Mouse (Mus musculus) forebrain, postnatal 0 days (tissue): ENCODE measurements at regions not wholly inside any gene's neighbourhood (a gene's known extent, or its start where the extent isn't known, plus 50 kb on each side); places are given as distances from the start of the nearest gene placed in this dataset.

ENCODE experiments used
- ATAC-seq: fragments of 200-750 bp; cut with Nextera tagmentation; 2 replicates; pipeline ENCODE4 v1.8.0; 2017; ENCODE audit warnings: mild to moderate bottlenecking, moderate library complexity
- DNase-seq: peaks from one replicate; pipeline ENCODE4 v3.0.0-alpha.2; 2015
- H3K27ac ChIP-seq: fragments of 300-500 bp; sonication (generic); 2 replicates; pipeline ENCODE4 v1.5.1; 2014; ENCODE audit warnings: low read depth, mild to moderate bottlenecking, antibody characterized with exemption, low read length, moderate library complexity, mixed read lengths
- H3K27me3 ChIP-seq: fragments of 300-500 bp; sonication (generic); 2 replicates; pipeline ENCODE4 v1.6.1; 2014; ENCODE audit warnings: mild to moderate bottlenecking, low read length, mixed read lengths; ENCODE audit not compliant: insufficient read depth
- H3K36me3 ChIP-seq: fragments of 300-500 bp; sonication (generic); 2 replicates; pipeline ENCODE4 v1.6.1; 2014; ENCODE audit warnings: mild to moderate bottlenecking, moderate library complexity; ENCODE audit not compliant: insufficient read depth
- H3K4me1 ChIP-seq: fragments of 300-500 bp; sonication (generic); 2 replicates; pipeline ENCODE4 v1.6.1; 2014; ENCODE audit warnings: antibody characterized with exemption; ENCODE audit not compliant: insufficient read depth
- H3K4me2 ChIP-seq: fragments of 300-500 bp; sonication (generic); 2 replicates; pipeline ENCODE4 v1.6.1; 2014; ENCODE audit warnings: low read depth, mild to moderate bottlenecking, moderate library complexity
- H3K4me3 ChIP-seq: fragments of 300-500 bp; sonication (generic); 2 replicates; pipeline ENCODE4 v1.5.1; 2014; ENCODE audit warnings: low read depth, low read length, mixed read lengths
- H3K9ac ChIP-seq: fragments of 300-500 bp; sonication (generic); 2 replicates; pipeline ENCODE4 v1.6.1; 2014; ENCODE audit warnings: mild to moderate bottlenecking
- H3K9me3 ChIP-seq: fragments of 300-500 bp; sonication (generic); 2 replicates; pipeline ENCODE4 v1.6.1; 2016; ENCODE audit warnings: low read length
- CTCF ChIP-seq: sonication (generic); IDR thresholded peaks from 2 replicates; pipeline ENCODE4 v1.5.1; 2016; ENCODE audit warnings: antibody characterized with exemption, control low read depth, low read depth
- whole genome bisulfite sequencing: fragments of 180-500 bp; shearing (Covaris S2); extraction: QIAGEN DNeasy Blood & Tissue Kit; methylation state at CpG from one replicate; pipeline ENCODE4 v1.1.7; 2014; 5-methylcytosine and 5-hydroxymethylcytosine counted together

DNA sequence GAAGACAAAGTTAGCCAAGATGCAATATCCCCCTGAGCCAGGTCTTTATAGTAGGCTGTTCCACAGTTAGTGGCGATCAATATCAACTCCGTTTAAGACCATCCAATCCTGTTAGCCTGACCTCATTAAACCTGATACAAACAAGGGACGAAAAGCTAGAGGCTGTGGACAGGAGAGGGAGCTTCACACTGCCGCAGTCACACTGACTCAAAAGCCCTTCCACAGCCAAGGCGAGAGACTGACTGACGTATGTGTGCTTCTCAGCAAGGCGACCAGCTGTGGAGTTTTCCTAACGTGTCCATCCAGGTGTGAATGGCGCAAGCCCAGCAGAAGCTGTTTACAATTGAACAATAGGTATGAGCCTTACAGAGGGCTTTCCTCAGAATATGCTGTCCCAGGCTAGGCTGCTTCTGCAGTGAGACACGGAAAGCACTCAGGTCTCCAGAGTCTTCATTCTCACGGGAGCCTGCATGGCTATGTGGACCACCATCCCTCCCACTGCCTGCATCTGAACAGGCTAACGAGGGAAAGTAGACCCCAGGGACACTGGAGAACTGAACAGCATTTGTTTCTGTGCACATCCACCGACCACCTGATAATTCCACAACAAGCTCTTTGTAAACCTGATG, 224.7 kb upstream of the Pgrmc2 start:
- Histone ChIP-seq H3K27ac (no peak overlapping the region), H3K36me3 (no peaks in the 10 kb centered on the region), H3K27me3 (no peaks in the 10 kb centered on the region), H3K4me1 (no peaks in the 10 kb centered on the region), H3K9me3 (no peaks in the 10 kb centered on the region), H3K4me3 (no peak overlapping the region), H3K4me2 (no peak overlapping the region), H3K9ac (no peak overlapping the region)
- peak; percentile 27; the same call in 1 of the 2 replicates for ATAC-seq
- DNase-seq = no peak
- WGBS = 65% methylated on average over 13 of the region's 13 CpGs
- no peak for TF ChIP-seq CTCF

- Histone ChIP-seq H3K27me3 (no peaks in the 10 kb centered on the region), H3K9ac (no peak overlapping the region), H3K4me2 (no peak overlapping the region), H3K4me3 (no peak overlapping the region), H3K36me3 (no peaks in the 10 kb centered on the region), H3K9me3 (no peaks in the 10 kb centered on the region), H3K4me1 (no peaks in the 10 kb centered on the region), H3K27ac (no peak overlapping the region)
- DNase-seq = no peak
- 82% methylated on average over 3 of the region's 3 CpGs for WGBS
- ATAC-seq = no peak
- no peak for TF ChIP-seq CTCF
Measured at GRCm38 (mm10) chr3:41302805-41303204, 220.0 kb upstream of the Pgrmc2 start.

DNA sequence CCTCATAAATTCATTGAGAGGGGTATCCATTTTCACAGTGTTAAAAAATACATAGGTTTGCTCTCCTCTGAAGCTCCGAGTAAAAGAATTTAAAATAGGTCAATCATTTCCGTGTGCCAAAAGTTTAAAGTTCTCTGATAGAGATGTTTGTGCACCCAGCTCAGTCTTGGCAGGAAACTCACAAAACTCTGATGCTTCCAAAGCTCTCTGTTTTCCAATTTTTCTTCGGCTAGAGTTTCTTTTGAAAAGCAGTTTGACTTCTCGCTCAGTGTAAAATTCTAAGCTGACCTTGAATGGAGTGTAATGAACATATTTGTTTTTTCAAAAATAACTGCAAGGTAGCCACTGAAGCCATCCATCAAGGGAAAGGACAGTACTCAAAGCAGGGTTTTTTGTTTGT, 215.9 kb upstream of the Pgrmc2 start:
- no peak for TF ChIP-seq CTCF
- Histone ChIP-seq H3K9me3 (no peaks in the 10 kb centered on the region), H3K4me1 (no peaks in the 10 kb centered on the region; the same call in 1 of the 2 replicates), H3K4me3 (no peak overlapping the region), H3K4me2 (no peak overlapping the region), H3K27ac (no peak overlapping the region), H3K36me3 (no peaks in the 10 kb centered on the region), H3K9ac (no peak overlapping the region), H3K27me3 (no peaks in the 10 kb centered on the region)
- DNase-seq (no peak), ATAC-seq (no peak)
- 75% methylated on average over 4 of the region's 4 CpGs for WGBS

- no peak overlapping the region for H3K4me3 ChIP-seq
- no peaks in the 10 kb centered on the region for H3K36me3 ChIP-seq
- no peak overlapping the region for H3K27ac ChIP-seq
- no peak for DNase-seq
- TF ChIP-seq CTCF = no peak
- no peaks in the 10 kb centered on the region for H3K9me3 ChIP-seq
- no peaks in the 10 kb centered on the region; the same call in 1 of the 2 replicates for H3K4me1 ChIP-seq
- 78% methylated on average over 11 of the region's 11 CpGs for WGBS
- H3K27me3 ChIP-seq = no peaks in the 10 kb centered on the region
- ATAC-seq = peak; percentile 63
- no peak overlapping the region for H3K4me2 ChIP-seq
- no peak overlapping the region for H3K9ac ChIP-seq
Measured at GRCm38 (mm10) chr3:41296152-41296809, 213.4 kb upstream of the Pgrmc2 start.

DNA sequence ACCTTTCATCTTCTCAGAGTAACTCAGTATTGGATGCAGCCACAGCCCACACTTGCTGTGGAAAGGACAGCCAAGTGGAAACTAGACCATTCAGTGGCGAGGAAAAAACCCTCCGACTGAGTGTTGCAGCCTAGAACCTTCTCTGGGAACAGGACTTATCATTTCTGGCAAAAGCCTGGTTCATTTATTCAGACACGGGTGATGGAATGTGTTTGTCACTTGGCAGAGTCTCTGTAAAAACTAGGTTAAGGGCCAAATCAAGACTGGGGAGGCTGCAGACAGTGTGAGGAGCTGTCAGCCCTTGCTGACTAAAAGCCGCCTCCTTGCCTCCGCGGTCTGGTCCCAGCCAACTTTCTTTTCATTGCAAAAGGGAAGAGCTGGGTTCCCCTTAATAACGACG, 212.3 kb upstream of the Pgrmc2 start:
- no peaks in the 10 kb centered on the region for H3K36me3 ChIP-seq
- H3K4me3 ChIP-seq = no peak overlapping the region
- no peaks in the 10 kb centered on the region for H3K9me3 ChIP-seq
- DNase-seq (no peak), ATAC-seq (peak; percentile 57; the same call in 1 of the 2 replicates)
- WGBS = 39% methylated on average over 8 of the region's 8 CpGs
- no peak for TF ChIP-seq CTCF
- no peaks in the 10 kb centered on the region; the same call in 1 of the 2 replicates for H3K4me1 ChIP-seq
- H3K27ac ChIP-seq = no peak overlapping the region
- no peak overlapping the region for H3K9ac ChIP-seq
- H3K27me3 ChIP-seq = no peaks in the 10 kb centered on the region
- no peak overlapping the region for H3K4me2 ChIP-seq

- no peak for TF ChIP-seq CTCF
- ATAC-seq (no peak), DNase-seq (no peak)
- Histone ChIP-seq H3K27me3 (no peaks in the 10 kb centered on the region), H3K36me3 (no peaks in the 10 kb centered on the region), H3K4me3 (no peak overlapping the region), H3K4me2 (no peak overlapping the region), H3K4me1 (no peaks in the 10 kb centered on the region; the same call in 1 of the 2 replicates), H3K9me3 (no peaks in the 10 kb centered on the region), H3K27ac (no peak overlapping the region), H3K9ac (no peak overlapping the region)
- WGBS = 86% methylated on average over 11 of the region's 11 CpGs
Measured at GRCm38 (mm10) chr3:41290535-41291307, 207.9 kb upstream of the Pgrmc2 start.

DNA sequence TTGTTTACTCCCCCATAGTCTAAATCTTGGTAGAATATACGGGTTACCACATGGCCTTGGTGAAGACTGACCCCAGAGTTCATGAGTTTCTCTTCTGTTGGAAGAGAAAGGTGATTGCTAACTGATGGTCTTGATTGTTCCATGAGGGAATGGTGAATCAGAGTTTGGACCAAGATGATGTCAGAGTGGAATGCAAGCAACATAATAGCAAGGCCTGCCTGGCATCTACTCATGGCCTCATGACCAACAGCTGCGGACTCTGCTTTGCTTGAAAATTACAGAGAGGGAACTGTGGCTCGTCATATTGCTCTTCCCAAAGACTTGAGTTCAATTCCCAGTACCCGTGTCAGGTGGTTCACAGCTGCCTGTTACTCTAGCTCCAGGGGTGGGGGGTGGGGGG, 205.9 kb upstream of the Pgrmc2 start:
- no peak for ATAC-seq
- no peak for TF ChIP-seq CTCF
- H3K36me3 ChIP-seq = no peaks in the 10 kb centered on the region
- WGBS = 84% methylated on average over 4 of the region's 4 CpGs
- no peaks in the 10 kb centered on the region for H3K4me1 ChIP-seq
- DNase-seq = no peak
- H3K9me3 ChIP-seq = no peaks in the 10 kb centered on the region
- no peak overlapping the region for H3K4me2 ChIP-seq
- no peak overlapping the region for H3K4me3 ChIP-seq
- no peaks in the 10 kb centered on the region for H3K27me3 ChIP-seq
- H3K9ac ChIP-seq = no peak overlapping the region
- no peak overlapping the region for H3K27ac ChIP-seq
